Mouse (Mus musculus): Measurements from ENCODE around the gene Sft2d2. TPM values are rescaled to one million over a fixed set of nuclear protein-coding genes. Genes with fewer than 3 reads are reported as not detected.

Gene Sft2d2
- polyA plus RNA-seq, 1 experiment = 71.5 TPM

- Histone ChIP-seq H3K4me1 (ENCODE audit: control insufficient read depth, insufficient read depth, low read length) (peaks cover 16% of the 10 kb centered on the region), H3K4me3 (replicated peaks; ENCODE audit: extremely low read depth, low read depth, low read length) (no peak overlapping the region)
- TF ChIP-seq CTCF (IDR thresholded peaks at IDR 0.05; ENCODE audit: insufficient read depth, low read length) = no peak
- no peak for TF ChIP-seq POLR2A (IDR thresholded peaks at IDR 0.05; ENCODE audit: borderline replicate concordance, extremely low read depth, low read depth, low read length)
- 35% methylated on average over 4 of the region's 4 CpGs for WGBS
- no peak for DNase-seq
Measured at GRCm38 (mm10) chr1:165192102-165192501, 2.1 kb downstream of the Sft2d2 start.

- H3K4me3 ChIP-seq (replicated peaks; ENCODE audit: extremely low read depth, low read depth, low read length) = peak overlapping the region; percentile 29
- 51% methylated on average over 13 of the region's 13 CpGs for whole genome bisulfite sequencing
- no peak for TF ChIP-seq POLR2A (IDR thresholded peaks at IDR 0.05; ENCODE audit: borderline replicate concordance, extremely low read depth, low read depth, low read length)
- peaks cover 17% of the 10 kb centered on the region for H3K4me1 ChIP-seq (ENCODE audit: control insufficient read depth, insufficient read depth, low read length)
- DNase-seq = peak; percentile 19
Measured at GRCm38 (mm10) chr1:165191611-165192010, 2.6 kb downstream of the Sft2d2 start.

- Histone ChIP-seq H3K4me3 (replicated peaks; ENCODE audit: extremely low read depth, low read depth, low read length) (no peak overlapping the region), H3K4me1 (ENCODE audit: control insufficient read depth, insufficient read depth, low read length) (peaks cover 20% of the 10 kb centered on the region)
- 84% methylated on average over 10 of the region's 10 CpGs for WGBS
- TF ChIP-seq POLR2A (IDR thresholded peaks at IDR 0.05; ENCODE audit: borderline replicate concordance, extremely low read depth, low read depth, low read length) (no peak), CTCF (IDR thresholded peaks at IDR 0.05; ENCODE audit: insufficient read depth, low read length) (no peak)
- DNase-seq = no peak
Measured at GRCm38 (mm10) chr1:165190571-165191273, 3.5 kb downstream of the Sft2d2 start.

GRCm38 (mm10) chr1:165190068-165190467 is 4.2 kb downstream of the Sft2d2 start:
- DNase-seq = no peak
- 79% methylated on average over 6 of the region's 6 CpGs for whole genome bisulfite sequencing
- no peak for TF ChIP-seq POLR2A (IDR thresholded peaks at IDR 0.05; ENCODE audit: borderline replicate concordance, extremely low read depth, low read depth, low read length)
- TF ChIP-seq CTCF (IDR thresholded peaks at IDR 0.05; ENCODE audit: insufficient read depth, low read length) = no peak
- peaks cover 18% of the 10 kb centered on the region for H3K4me1 ChIP-seq (ENCODE audit: control insufficient read depth, insufficient read depth, low read length)
- no peak overlapping the region for H3K4me3 ChIP-seq (replicated peaks; ENCODE audit: extremely low read depth, low read depth, low read length)

GRCm38 (mm10) chr1:165188806-165189580 is 5.2 kb downstream of the Sft2d2 start:
- DNase-seq = no peak
- TF ChIP-seq POLR2A (IDR thresholded peaks at IDR 0.05; ENCODE audit: borderline replicate concordance, extremely low read depth, low read depth, low read length) (no peak), CTCF (IDR thresholded peaks at IDR 0.05; ENCODE audit: insufficient read depth, low read length) (no peak)
- 61% methylated on average over 10 of the region's 10 CpGs for WGBS

GRCm38 (mm10) chr1:165187357-165187756 is 6.9 kb downstream of the Sft2d2 start:
- WGBS = 74% methylated on average over 5 of the region's 5 CpGs
- DNase-seq = no peak
- H3K4me1 ChIP-seq (ENCODE audit: control insufficient read depth, insufficient read depth, low read length) = peaks cover 15% of the 10 kb centered on the region
- TF ChIP-seq CTCF (IDR thresholded peaks at IDR 0.05; ENCODE audit: insufficient read depth, low read length) = no peak
- no peak for TF ChIP-seq POLR2A (IDR thresholded peaks at IDR 0.05; ENCODE audit: borderline replicate concordance, extremely low read depth, low read depth, low read length)
- H3K4me3 ChIP-seq (replicated peaks; ENCODE audit: extremely low read depth, low read depth, low read length) = no peak overlapping the region

More at GRCm38 (mm10) chr1:165188806-165189580, 5.2 kb downstream of the Sft2d2 start:
- peaks cover 15% of the 10 kb centered on the region for H3K4me1 ChIP-seq (ENCODE audit: control insufficient read depth, insufficient read depth, low read length)
- H3K4me3 ChIP-seq (replicated peaks; ENCODE audit: extremely low read depth, low read depth, low read length) = no peak overlapping the region

- no peak for DNase-seq
- H3K4me1 ChIP-seq (ENCODE audit: control insufficient read depth, insufficient read depth, low read length) = peaks cover 13% of the 10 kb centered on the region
- TF ChIP-seq CTCF (IDR thresholded peaks at IDR 0.05; ENCODE audit: insufficient read depth, low read length) (no peak), POLR2A (IDR thresholded peaks at IDR 0.05; ENCODE audit: borderline replicate concordance, extremely low read depth, low read depth, low read length) (no peak)
- no peak overlapping the region for H3K4me3 ChIP-seq (replicated peaks; ENCODE audit: extremely low read depth, low read depth, low read length)
- 84% methylated on average over 12 of the region's 12 CpGs for WGBS
Measured at GRCm38 (mm10) chr1:165186491-165186890, 7.7 kb downstream of the Sft2d2 start.

- Histone ChIP-seq H3K4me3 (replicated peaks; ENCODE audit: extremely low read depth, low read depth, low read length) (no peak overlapping the region), H3K4me1 (ENCODE audit: control insufficient read depth, insufficient read depth, low read length) (peaks cover 12% of the 10 kb centered on the region)
- TF ChIP-seq CTCF (IDR thresholded peaks at IDR 0.05; ENCODE audit: insufficient read depth, low read length) (no peak), POLR2A (IDR thresholded peaks at IDR 0.05; ENCODE audit: borderline replicate concordance, extremely low read depth, low read depth, low read length) (no peak)
- peak; percentile 49 for DNase-seq
- WGBS = 65% methylated on average over 7 of the region's 7 CpGs
Measured at GRCm38 (mm10) chr1:165185116-165185515, 9.1 kb downstream of the Sft2d2 start.

- no peak for DNase-seq
- no peak for TF ChIP-seq POLR2A (IDR thresholded peaks at IDR 0.05; ENCODE audit: borderline replicate concordance, extremely low read depth, low read depth, low read length)
- no peak for TF ChIP-seq CTCF (IDR thresholded peaks at IDR 0.05; ENCODE audit: insufficient read depth, low read length)
- Histone ChIP-seq H3K4me3 (replicated peaks; ENCODE audit: extremely low read depth, low read depth, low read length) (no peak overlapping the region), H3K4me1 (ENCODE audit: control insufficient read depth, insufficient read depth, low read length) (peaks cover 10% of the 10 kb centered on the region)
- 91% methylated on average over 3 of the region's 3 CpGs for WGBS
Measured at GRCm38 (mm10) chr1:165184178-165184577, 10.1 kb downstream of the Sft2d2 start.

Data from lung, adult 2 months (tissue).